Mouse (Mus musculus) cerebellum, adult 2 months (tissue): ENCODE results near the gene Kremen1.

Experiments
- CTCF ChIP-seq: fragments of 200-500 bp; IDR thresholded peaks from 2 replicates; pipeline ENCODE4 v1.5.1; 2011; ENCODE audit warnings: low read depth, mild to moderate bottlenecking, control low read depth, low read length, moderate library complexity, borderline replicate concordance; ENCODE audit not compliant: insufficient read depth
- POLR2A ChIP-seq: fragments of 200-500 bp; IDR thresholded peaks from 2 replicates; pipeline ENCODE4 v1.6.1; 2011; ENCODE audit warnings: low read length, control low read depth, borderline replicate concordance; ENCODE audit not compliant: insufficient read depth

DNA sequence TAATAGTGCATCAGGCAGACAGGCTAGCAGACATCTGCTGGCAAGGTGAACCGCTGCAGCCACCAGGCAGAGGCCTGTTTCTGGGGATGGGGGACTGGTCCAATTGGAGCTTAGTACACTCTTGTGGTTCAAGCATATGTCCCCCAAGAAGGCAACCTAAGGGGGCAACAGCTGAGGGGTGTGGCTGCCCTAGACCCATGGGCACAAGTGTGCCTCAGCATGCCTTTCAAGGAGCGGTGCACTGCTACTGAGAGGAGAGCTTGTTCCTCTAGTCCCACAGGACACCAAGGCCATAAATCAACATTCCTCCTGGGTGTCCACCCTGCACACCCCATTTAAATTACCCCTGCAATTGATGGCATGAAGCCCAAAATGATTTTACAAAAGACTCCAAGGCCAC lies 17.1 kb upstream of the Kremen1 start:
- TF ChIP-seq CTCF: no peak
- no peak for TF ChIP-seq POLR2A
